Mouse (Mus musculus): Measurements from ENCODE around the gene Hypk.
"Not testable (repeated sequence)": the region's sequence is repeated elsewhere in the genome, so short reads cannot be mapped to it uniquely, and the experiment has no call there.

Gene Hypk

DNA sequence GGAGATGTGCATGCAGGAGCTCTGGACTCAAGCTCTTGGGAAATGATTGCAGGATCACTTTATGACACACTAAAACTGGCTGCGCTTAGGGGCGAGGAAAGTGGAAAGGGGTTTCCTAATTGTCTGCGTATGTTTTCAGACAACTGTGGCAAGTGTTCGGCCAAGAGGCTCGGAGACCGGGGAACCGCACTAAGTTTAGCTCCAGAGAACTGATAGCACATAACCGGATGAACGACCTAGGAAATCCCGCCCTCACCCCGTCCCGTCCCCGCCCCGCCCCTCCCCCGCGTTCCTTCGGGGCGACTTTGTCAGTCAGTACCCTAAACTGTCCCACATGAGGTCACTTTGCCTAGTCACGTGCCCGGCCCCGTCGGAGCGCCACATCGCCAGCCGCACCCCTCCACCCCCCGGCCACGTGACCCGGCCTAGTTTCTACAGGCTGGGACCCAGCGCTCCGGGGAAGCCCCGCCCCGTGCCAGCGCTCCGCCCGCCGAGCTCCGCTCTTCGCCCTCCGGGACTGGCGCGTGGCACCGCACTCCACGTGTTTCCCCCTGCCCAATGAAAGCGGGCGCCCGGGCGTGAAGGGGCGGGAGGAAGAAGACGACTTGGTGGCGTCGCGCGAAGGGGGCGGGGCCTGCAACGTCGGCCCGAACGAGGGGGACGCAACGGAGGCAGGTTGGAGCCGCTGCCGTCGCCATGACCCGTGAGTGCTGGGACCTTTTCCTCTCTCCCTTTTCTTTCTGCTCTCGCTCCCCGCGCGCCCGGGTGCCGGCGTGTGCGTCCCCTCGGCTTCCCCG, 4.2 kb upstream of the Hypk start, which contains the start of gene Serf2:
Gene Serf2 (plus strand): TSS at position 457 of the 797 bp plus-strand sequence.
- DNase-seq = peak; percentile 99

DNA sequence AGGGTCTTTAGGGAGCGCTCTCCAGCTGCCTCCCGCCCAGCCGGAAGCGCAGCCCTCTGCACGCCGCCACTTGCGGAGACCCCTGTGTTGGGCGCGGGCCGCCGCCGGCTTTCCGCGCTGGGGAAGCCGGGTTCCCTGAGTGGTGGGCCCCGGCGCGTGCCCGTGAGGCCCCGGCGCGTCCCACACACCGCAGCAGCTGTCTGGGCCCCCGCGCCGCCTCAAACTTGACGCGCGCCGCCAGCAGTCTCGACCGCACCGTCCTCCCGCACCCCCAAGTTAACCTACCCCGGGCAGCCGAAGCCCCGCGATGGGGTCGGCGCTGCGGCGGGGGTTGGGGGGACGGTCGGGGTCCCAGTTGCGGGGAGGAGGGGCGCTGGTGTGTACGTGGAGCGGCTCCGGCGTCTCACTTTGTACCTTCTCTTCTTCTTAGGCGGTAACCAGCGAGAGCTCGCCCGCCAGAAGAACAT, 3.5 kb upstream of the Hypk start:
- DNase-seq = no peak

DNA sequence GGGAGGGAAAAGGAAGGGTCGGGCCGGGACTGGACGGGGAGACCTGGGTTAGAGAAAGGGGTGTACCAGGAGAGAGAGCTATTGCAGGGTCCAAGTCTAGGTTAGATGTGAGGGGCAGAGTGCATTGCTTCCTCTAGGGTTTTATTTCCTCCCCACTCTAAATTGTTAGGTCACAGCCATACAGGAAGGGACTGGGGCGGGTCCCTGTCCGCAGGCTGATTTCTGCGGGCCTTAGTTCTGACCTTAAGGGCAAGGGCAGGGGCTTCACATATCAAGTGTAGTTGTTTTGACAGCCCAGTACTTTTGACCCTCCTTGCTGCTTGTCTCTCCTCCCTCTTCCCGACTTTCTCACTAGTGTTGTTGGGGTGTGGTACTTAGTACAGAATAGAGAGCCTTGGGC, 3.0 kb upstream of the Hypk start:
- no peak for DNase-seq

DNA sequence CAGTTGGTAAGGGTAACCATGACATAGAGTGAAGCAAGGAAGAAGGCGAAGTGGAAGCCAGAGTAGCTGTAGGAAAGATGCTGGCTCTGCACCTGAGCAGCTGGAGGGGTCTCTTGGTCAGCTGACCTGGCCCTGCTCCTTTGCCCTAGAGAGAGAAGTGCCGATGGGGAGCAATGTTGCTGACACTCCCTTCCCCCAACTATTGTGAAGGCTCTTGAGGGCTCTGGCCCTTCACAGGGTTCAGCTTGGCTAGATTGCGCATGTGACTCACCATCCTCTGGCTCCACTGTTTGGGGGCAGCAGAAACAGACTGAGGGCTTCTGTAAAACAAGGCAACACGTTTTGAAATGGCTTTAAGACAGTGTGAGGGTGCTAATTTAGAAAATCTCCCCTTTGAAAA, 729 bp upstream of the Hypk start:
- DNase-seq = no peak

DNA sequence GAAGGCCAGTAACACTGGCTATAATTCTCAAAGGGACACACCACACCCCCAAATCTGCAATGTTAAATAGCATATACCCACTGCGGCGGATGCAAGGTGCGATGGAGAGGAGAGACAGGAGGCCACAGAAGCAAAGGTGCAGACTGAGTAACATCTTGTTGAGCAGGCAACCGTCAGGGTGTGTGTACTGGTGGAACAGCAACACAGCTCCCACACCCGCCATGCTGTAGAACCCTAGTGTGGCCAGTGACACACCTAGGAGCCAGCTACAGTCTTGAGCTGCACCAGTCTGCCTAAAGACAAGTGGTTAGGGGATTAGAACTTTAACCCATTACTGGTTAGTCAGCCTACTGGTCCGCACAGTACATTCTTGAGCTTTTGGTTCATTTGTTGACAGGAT, 827 bp downstream of the Hypk start:
- no peak for DNase-seq

DNA sequence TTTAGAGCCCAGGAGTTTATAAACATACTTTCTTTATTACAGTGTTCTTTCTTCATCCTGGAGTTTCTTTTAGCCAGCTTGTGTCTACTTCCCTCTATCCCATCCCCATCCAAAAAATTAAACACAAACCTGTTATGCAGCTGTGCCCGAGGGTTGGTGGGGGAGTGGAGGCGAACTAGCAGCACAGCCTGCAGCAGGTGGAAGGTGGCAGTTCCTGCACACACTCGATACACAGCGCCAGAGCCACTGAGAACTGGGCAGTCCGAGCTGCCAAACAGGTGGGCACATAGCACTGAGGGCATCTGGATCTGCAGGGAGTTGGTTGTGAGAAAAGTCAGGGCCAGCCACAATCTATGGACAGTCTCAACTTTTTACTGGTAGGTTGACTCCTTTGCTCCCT, 2.4 kb downstream of the Hypk start:
- DNase-seq = no peak

DNA sequence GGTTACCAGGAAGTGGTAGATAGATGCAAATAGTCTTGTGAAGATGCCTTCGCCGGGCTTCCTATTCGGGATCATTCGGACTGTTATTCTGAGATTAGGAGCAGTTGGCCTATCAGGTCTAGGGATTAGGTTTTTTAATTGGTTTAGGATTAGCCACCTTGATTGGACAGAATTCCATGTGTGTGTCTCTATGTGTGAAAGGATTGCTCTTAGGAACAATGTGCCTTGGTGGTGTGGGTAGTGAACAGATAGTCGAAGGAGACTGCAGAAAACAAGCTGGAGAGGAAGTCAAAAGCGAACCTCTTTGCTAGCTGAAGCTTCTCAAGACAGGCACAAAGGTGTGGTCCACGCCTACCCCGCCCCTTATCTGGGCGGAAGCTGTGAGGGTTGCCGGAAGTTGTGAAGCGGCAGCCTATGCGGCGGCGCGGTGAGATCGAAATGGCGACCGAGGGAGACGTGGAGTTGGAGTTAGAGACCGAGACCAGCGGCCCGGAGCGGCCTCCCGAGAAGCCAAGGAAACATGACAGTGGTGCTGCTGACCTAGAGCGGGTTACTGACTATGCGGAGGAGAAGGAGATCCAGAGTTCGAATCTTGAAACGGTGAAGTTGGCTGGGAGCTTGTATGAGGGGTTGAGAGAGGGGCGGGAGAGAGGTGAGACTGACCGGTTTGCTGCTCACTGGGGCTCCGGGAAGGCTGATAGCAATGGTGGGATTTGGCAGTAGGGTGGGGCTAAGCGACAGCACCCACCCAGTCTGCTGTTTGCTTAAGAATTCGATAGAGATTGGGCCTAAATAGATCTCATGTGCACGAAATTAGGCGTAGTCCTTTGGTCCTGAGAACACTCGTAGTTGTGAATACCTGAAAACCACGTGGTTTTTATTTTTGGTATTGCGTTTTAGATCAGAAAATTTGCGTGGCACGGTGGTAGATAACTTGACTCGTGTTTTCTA, 3.9 kb downstream of the Hypk start, which contains the start of gene Serinc4:
Gene Serinc4 (minus strand): TSS at position 90 of the 951 bp plus-strand sequence.
- peak; percentile 93 for DNase-seq

DNA sequence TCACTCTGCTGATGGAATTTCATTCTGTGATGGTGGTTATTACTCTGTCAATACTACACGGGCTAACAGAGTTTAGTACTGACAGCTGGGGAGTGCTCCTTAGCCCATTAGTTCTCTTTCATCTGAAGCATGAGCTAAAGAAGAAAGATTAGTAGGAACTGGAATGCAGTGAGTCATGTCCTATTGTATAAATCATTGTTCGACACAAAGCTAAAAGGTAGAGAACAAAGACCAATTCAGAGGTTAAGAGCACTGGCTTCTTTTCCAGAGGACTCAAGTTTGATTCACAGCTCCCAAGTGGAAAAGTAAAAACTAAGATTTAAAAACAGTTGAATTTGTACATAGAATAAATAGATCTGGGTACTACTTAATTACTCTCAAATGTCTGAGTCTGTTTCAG, 7.0 kb downstream of the Hypk start:
- no peak for DNase-seq

DNA sequence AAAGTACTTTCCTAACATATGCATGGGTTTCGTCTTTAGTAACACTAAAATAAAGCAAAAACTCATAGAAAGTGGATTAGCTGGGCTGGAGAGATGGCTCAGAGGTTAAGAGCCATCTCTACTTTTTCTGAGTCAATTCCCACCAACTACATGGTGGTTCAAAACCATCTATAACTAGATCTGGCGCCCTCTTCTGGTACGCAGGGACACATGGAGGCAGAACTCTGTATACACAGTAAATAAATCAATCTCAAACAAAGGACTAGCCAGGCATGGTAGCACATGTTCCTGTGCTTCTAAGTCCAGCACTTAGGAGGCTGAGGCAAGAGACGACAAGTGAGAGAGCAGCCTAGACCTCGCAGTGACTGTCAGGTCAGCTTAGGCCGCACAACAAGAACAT, 15.9 kb downstream of the Hypk start:
- not testable (repeated sequence) for DNase-seq

DNA sequence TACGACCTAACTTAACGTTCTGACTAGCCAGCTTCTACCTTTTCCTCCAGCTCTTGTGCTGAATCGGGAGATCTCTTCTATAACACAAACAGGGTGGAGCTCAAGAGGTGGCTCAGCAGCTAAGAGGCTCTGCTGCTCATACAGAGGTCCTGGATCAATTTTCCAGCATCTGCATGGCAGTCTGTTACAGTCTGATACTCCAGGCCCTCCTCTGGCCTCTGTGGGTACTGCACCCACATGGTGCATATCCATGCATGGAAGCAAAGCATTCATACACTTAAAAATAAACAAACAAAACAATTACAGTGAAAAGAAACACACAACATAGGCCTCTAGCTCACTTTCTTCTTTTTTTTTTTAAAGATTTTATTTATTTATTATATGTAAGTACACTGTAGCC, 19.7 kb downstream of the Hypk start:
- DNase-seq = not testable (repeated sequence)

DNA sequence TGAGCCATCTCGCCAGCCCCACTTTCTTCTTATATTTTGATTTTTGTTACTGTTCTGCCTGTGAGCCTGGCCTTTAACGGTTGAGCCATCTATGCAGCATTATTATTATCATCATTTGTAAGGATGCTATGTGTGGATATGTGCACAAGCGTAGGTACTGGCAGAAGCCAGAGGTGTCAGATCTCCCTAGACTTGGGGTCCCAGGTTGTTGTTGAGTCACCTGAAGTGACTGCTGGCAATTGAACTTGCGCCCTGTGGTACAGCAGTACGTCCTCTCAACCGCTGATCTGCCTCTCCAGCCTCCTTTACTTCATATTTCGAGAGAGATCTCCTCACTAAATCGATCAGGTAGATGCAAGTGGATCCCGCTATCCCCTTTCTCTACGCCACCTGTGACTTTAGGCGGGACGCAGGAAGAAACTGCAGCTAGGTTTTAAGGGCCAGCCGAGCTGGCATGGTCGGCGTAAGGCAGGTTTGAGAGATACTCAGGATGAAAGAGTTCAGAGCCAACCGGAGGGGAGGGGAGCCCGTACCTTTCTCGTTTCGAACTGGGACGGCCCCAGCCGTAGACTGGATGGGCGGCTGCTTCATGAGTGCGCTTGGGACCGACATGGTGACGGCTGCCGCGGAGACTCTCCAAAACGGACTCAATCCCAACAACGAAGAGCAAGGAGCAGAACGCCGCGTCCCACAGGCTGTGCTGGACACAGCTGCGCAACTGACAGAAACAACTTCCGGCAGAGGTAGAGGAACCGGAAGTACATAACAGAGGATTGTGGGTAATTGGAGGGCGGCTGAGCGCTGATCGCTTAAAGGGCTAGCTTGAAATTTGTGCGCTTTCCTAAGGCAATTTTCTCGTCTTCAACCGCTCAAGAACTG, 20.4 kb downstream of the Hypk start, which contains the start of gene Mfap1b:
Gene Mfap1b (minus strand): TSS at position 767 of the 879 bp plus-strand sequence.
- DNase-seq = peak; percentile 93

DNA sequence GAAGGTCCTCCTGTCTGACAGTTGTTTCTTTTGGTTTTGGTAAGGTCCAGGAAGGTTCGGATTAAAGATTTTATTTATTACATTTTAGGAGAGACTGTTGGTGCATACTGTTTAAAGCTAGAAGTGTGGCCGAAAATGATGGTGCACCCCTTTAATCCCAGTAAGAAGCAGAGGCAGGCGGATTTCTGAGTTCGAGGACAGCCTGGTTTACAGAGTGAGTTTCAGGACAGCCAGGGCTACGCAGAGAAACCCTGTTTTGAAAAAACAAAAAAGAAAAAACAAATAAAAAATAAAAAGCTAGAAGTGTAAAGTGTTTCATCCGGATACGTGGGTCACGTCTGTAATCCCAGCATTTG, 21.1 kb downstream of the Hypk start:
- no peak for DNase-seq

DNA sequence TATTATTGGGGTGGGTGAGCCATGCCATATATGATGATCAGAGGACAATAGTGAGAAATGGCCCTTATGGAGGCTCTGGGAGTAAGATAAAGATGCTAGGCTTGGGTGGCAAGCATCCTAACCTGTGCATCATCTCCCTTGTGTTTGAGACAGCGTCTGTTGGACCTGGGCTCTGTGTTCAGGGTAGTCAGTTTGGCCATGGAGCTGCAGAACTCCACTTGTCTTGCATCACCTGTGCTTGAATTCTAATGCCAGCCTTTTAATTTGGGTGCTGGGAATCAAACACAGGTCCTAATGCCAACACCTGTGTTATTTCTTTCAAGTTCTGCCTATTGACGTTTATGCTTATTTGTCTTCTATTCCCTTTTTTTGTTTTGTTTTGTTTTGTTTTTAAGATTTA, 22.2 kb downstream of the Hypk start:
- DNase-seq = not testable (repeated sequence)

DNA sequence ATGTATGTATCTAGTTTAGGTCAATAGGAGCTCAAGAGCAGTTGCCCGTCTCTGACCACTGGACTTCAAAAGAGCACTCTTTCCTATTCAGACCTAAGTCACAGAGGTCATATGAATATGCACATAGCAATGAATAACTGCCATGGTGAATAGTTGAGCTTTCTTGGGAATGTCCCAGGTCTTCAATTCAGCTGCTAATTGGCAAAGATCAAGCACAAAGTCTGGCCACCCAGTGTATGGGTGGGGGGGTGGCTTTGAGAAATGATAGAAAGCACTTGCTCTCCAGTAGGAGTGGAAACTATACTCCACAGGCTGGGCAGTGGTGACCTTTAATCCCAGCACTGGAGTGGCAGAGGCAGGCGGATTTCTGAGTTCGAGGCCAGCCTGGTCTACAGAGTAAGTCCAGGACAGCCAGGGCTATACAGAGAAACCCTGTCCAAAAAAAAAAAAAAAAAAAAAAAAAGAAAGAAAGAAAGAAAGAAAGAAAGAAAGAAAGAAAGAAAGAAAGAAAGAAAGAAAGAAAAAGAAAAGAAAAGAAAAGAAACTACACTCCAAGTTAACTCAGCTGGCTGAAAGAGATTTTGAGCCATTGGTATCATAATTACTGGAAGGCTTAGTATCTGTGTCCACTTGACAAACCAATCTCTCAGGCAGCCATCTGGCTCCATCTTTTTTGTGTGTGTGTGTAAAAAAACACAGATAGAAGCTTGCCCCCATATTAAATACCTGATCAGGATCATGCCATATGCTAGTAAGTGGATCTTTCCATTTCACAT, 24.6 kb downstream of the Hypk start:
- no peak for DNase-seq

DNA sequence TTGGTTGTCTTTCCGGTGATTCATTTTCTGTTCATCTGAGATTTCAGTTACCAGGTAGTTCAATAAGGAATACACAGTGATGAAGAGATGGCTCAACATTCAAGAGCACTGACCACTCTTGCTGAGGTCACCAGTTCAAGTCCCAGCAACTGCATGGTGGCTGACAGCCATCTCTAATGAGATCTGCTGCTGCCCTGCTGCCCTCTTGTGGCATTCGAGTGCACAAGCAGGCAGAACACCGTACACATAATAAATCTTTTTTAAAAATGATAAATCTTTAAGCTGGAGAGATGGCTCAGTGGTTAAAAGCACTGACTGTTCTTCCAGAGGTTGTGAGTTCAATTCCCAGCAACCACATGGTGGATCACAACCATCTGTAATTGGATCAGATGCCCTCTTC, 27.4 kb downstream of the Hypk start:
- peak; percentile 31 for DNase-seq

DNA sequence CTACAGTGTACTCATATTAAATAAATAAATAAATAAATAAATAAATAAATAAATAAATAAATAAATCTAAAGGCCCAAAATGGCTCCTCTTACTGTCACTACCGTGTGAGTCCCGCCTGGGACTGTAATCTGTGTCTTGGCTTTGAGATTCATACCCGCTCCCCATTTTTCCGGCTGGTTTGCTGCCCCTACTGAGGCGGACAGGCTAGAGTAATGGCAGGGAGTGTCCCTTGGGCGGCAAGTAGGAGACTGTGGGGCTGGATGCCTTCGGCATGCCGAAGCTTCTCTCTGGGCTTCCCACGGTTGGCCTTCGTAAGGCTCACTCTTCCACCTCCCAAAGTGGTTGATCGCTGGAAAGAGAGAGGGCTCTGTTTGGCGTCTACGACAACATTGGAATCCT, 27.8 kb downstream of the Hypk start:
- DNase-seq = not testable (repeated sequence)

DNA sequence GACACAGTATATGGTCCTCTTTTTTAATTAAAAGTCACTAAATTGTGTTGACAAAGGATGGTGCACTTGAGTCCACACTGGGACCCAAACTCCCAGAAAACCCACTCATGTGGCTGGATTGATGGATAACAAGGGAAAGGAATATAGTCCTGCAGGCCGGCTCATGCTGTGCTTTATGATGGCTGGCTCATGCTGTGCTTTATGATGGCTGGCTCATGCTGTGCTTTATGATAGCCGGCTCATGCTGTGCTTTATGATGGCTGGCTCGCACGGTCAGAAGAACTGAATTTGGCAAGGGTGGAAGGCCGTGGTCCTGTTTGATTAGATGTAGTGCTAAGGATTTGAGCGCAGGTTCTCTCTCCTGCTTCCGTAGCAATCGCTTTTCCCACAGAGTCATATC, 30.5 kb downstream of the Hypk start:
- DNase-seq = no peak

DNA sequence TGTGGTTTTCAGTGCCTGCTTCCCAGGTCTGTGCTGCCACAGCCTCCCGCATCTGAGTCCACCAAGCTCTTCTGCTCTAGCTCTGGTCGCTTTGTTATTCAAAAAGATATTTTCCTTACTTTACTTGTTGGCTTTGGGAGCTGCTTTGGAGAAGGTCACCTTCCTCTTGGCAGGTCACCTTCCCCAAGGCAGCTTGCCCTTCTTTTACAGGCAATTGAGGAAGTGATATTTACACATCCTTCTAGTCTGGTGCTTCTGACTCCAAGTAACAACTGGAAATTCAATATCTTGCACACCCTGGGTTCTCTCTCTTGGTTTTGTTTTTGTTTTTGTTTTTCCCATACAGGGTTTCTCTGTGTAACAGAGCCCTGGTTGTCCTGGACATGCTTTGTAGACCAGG, 31.3 kb downstream of the Hypk start:
- DNase-seq = not testable (repeated sequence)

DNA sequence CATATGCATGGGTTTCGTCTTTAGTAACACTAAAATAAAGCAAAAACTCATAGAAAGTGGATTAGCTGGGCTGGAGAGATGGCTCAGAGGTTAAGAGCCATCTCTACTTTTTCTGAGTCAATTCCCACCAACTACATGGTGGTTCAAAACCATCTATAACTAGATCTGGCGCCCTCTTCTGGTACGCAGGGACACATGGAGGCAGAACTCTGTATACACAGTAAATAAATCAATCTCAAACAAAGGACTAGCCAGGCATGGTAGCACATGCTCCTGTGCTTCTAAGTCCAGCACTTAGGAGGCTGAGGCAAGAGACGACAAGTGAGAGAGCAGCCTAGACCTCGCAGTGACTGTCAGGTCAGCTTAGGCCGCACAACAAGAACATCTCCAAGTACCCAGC, 48.5 kb downstream of the Hypk start:
- not testable (repeated sequence) for DNase-seq

DNA sequence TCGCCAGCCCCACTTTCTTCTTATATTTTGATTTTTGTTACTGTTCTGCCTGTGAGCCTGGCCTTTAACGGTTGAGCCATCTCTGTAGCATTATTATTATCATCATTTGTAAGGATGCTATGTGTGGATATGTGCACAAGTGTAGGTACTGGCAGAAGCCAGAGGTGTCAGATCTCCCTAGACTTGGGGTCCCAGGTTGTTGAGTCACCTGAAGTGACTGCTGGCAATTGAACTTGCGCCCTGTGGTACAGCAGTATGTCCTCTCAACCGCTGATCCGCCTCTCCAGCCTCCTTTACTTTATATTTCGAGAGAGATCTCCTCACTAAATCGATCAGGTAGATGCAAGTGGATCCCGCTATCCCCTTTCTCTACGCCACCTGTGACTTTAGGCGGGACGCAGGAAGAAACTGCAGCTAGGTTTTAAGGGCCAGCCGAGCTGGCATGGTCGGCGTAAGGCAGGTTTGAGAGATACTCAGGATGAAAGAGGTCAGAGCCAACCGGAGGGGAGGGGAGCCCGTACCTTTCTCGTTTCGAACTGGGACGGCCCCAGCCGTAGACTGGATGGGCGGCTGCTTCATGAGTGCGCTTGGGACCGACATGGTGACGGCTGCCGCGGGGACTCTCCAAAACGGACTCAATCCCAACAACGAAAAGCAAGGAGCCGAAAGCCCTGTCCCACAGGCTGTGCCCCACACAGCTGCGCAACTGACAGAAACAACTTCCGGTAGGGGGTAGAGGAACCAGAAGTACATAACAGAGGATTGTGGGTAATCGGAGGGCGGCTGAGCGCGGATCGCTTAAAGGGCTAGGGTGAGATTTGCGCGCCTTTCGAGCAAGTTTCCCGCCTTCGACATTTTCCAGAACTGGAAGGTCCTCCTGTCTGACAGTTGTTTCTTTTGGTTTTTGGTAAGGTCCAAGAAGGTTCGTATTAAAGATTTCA, 53.1 kb downstream of the Hypk start, which contains the start of the genes Mfap1a and Wdr76:
Gene Mfap1a (minus strand): TSS at position 724 of the 941 bp plus-strand sequence.
Gene Wdr76 (plus strand): TSS at position 782 of the 941 bp plus-strand sequence.
- peak; percentile 96 for DNase-seq

Measured in embryo, embryonic 11 days (tissue).